Mouse (Mus musculus) megakaryocyte-erythroid progenitor cell, adult 5-6 weeks (primary cell): ENCODE data around the gene Snf8. TPM values are rescaled to one million over a fixed set of nuclear protein-coding genes. Genes with fewer than 3 reads are reported as not detected.

Experiments
- ATAC-seq: replicated peaks from 2 replicates; pipeline ENCODE4 v1.8.0; 2016; ENCODE audit warnings: mild to moderate bottlenecking, inconsistent platforms; ENCODE audit not compliant: severe bottlenecking, poor library complexity, low FRiP score, low TSS enrichment
- total RNA-seq, 2 experiments: library from RNA; stranded (forward) in 1 of 2; stranded (reverse) in 1 of 2; fragments of 200-1000, 215-1000 nt in 1 of 2; fragments of >200 nt in 1 of 2; fragmentation: Nextera tagmentation in 1 of 2; gene quantifications; 2 replicates each; pipeline ENCODE4 v1.2.3; 2014 to 2017

Snf8 gene
- 94.1 and 96.1 TPM in 2 replicates for total RNA-seq (2014; fragmentation: Nextera tagmentation)
- total RNA-seq (2017) = 37.3 and 54.3 TPM in 2 replicates

DNA sequence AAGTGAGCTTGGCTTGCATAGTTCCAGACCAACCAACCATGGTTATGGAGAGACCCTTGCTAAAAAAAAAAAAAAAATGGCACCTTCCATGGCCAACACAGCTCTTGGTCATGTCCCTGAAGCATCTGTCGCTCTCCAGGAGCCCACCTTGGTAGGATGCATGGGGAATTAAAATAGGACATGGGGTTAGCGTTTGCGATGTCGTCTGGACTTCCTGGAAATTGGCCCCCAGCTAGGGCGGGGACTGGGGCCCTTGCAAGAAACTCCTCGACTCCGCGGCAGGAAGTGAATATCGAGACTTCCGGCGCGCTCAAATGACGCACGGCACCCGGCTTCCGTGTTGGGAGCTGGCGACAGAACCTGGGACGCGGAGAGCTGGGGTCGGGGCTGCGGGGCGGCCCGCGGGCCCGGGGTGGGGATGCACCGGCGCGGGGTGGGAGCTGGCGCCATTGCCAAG, at the start of gene Snf8:
Gene Snf8, plus strand, starts transcription at position 290 of the 457 bp plus-strand sequence.
- ATAC-seq = peak; percentile 83

DNA sequence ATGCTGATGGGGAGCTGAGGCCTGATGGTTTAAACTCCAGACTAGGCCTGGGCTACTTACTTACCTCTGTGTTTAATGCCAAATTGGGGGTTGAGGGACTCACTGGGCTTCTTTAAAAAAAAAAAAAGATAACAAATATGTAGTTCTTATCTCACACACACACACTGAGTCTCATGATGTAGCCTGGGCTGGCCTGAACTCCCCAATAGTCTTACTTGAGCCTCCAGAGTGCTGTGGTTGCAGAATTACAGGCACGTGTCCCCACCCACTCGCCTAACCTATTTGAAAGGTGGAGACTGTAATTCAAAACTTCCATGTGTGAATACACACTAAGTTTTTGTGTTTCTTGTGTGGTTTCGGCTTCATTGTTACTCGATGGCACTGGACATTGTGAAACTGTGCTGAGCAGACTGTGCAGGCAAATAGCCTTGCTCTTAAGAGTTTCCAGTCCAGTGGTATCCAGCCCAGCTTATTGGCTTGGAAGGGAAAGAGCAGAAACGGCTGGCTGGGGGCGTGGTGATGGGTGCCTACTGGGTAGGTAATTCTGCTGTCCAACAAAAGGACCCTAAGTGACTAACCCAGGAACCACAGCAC, 46.7 kb upstream of the Snf8 start:
- ATAC-seq = peak; percentile 66

DNA sequence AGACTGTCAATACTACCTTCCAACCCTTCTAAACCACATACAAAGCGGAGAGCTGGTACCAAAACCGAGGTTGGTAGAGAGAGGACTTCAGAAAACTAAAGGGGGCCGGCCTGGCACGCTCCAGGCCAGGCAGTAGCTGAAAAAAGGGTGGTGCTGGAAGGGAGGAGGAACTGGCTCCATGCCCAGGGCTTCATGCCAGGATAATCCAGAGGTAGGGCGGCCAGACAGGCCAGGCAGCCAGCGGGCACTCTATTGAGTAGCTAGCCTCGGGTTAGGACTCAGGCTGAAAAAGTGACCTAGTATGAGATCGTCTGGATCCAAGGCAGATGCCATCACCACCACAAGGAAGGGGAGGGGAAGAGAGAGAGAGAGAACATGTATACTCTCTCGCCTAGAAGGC, 46.2 kb upstream of the Snf8 start:
- peak; percentile 75 for ATAC-seq

- no peak for ATAC-seq
Measured at GRCm38 (mm10) chr11:95989864-95990263, 44.8 kb upstream of the Snf8 start.

DNA sequence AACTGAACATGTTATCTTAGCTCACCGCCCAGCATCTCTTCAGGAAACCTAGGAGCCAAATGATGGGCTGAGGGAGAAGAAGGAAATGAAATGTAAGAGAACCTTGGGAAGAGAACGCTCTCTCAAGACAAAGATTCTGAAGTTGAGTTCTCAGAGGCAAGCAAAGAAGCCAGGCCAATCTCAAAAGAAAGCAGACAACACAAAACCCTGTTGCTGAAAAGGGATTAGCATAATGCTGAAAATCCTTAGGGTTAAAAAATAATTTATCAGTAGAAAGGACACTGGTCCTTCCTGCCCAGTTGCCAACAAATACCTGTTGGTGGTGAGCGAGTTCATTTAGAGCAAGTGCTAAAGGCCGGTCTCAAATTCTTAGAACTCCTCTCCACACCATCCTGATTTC, 44.3 kb upstream of the Snf8 start:
- no peak for ATAC-seq

- no peak for ATAC-seq
Measured at GRCm38 (mm10) chr11:95990886-95991708, 43.6 kb upstream of the Snf8 start.

GRCm38 (mm10) chr11:95994151-95994550, 40.5 kb upstream of the Snf8 start:
- no peak for ATAC-seq

DNA sequence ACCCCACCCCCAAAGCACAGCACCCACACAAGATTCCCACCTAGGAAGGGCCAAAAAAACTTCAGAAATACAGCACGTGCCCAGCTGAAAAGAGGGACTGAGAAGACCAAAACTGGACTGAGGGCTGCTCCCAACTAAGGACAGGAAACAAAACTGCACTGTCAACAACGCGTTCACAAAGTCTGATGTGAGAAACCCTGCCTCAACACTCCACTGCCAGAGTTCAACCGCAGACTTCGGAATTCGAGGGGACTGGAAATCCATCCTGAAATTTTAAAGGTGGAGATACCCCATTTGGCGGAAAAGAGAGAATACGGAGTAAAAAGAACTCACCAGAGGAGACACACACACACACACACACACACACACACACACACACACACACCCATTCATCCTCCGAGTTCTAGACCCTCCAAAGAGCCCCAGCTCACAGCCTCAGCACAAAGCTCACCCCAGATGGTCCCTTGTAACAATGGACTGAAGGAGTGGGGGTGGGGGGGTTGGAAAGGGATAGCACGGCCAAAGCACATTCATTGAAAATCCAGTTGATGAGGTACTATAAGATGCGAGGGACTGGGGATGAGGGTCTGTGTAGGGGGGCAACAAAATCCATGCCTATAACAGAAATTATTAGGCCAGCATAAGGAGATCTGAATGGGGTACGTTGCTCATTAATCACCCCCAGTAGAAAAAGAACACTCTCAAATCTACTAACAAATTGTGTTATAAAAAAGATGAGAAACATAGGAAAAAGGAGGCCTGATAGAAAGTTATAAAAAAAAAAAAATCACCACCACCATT, 31.4 kb upstream of the Snf8 start:
- ATAC-seq = no peak

GRCm38 (mm10) chr11:96003969-96004792, 30.5 kb upstream of the Snf8 start:
- ATAC-seq = no peak

- ATAC-seq = no peak
Measured at GRCm38 (mm10) chr11:96004793-96005402, 29.8 kb upstream of the Snf8 start.

DNA sequence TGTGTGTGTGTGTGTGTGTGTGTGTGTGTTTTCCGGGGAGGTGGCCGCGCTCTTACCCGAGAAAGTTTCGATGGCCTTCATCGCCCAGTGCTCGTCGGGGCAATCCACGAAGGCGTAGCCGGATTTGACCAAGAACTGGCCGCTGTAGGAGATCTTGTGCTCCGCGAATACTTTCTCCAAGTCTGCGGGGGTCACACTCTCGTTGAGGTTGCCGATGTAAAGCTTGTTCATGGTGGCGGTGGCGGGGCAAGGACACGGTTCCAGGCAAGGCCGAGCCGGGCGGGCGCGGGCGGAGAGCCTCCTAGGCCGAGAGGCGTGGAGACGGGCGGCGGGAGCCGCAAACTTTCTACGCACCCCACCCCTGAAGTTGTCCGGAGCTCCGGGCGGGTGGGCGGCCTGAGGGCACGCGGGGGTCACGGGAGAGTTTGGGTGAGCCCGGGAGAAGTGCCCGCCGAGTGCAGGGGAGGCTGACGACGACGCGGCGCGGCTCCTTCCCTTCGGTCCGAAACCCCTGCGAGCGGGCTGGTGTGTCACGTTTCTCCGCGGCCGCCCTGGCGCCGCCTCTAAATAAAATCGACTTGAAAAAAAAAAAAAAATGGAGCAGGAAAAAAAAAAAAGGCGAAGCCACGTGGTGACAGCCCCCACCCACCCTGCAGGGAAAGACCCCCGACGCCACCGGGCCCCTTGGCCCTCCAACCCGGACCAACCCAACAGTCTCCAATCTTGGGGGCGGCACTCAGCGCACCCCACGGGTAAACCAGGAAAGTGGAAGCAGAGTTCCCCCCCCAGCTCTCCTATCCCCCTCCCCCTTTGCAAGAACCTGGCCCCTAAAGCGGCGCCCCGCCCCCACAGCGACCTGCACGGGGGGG, 29.0 kb upstream of the Snf8 start, which contains the start of gene Igf2bp1:
Gene Igf2bp1, minus strand, starts transcription at position 538 of the 869 bp plus-strand sequence.
- no peak for ATAC-seq

DNA sequence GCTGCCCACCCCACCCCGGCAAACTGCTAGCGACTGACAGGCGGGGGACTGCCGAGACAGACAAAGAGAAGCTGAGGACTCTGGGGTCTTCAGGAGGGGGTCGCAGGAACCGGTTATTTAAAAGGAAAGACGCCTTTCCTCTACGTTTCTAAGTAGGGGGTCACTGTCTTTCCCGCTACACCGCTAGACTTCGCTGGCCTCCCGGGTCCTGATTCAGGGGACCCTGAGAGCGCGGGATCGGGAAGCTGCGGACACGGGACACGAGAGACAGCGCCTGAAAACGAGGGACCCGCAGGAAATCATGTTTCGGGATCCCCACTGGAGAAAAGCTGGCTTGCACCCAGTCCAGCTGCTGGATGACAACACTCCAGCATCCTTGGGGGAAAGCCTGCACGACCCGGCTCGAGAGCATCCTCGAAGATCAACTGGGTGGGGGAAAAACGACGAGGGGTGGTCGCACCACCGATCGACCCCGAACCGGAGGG, 28.3 kb upstream of the Snf8 start:
- ATAC-seq = no peak

DNA sequence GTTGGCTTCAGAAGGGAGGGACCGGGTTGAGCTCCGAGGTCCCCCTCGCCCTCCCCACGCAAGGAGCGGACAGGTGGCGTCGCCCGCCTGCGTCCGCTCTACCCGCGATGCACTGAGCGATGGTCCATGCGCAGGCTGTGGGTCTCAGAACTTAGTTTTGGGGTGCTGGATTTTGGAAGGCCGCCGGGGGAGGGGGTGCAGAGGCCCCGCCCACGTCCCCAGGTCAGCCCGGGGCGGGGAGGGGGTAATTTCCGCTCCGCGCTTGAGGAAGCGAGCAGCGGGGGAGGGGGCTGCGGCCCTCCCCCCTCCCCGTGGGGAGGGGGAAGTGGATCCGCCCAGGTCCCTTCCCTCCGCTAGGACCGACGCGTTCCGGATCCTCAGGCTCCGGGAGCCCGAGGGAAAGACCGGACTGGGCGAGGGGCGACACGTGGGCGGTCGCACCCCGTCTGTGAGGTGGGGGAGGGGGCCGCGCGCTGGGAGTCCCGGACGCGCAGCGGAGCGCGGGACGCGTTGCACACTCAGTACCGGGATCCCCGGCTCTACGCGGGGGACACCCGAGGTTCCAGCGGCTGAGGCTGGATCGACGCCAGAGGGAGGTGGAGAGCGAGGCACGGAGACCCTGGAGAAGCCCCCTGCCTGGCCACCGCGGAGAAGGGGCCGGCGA, 27.7 kb upstream of the Snf8 start:
- ATAC-seq = no peak

GRCm38 (mm10) chr11:96007516-96008235, 27.0 kb upstream of the Snf8 start:
- no peak for ATAC-seq

DNA sequence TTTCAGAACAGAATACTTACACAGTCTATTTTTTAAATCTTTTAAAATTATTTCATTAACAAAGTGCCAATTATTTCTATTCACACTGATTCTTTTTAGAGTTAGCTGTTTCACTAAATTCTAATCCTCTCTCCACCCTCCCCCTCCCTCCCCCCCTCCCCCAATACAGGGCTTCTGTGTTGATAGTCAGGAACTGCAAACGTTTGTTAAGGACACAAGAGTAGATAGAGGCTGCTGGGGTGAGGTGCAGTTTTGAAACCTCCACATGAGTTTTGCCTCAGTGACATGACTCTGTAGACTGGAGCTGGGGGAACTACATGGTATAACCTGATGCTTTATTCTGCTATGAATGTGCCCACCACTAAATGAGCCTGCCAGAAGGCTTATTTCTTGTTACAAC, 25.9 kb upstream of the Snf8 start:
- no peak for ATAC-seq

- no peak for ATAC-seq
Measured at GRCm38 (mm10) chr11:96011982-96012381, 22.7 kb upstream of the Snf8 start.

GRCm38 (mm10) chr11:96015421-96015820, 19.3 kb upstream of the Snf8 start:
- ATAC-seq = no peak
